Mouse (Mus musculus) left cerebral cortex, adult 11 months (tissue): ENCODE results near the gene Miga2.

Experiments
- DNase-seq: peaks from one replicate; pipeline ENCODE4 v3.0.0; 2022; ENCODE audit warnings: low spot score

Gene Miga2

GRCm38 (mm10) chr2:30358533-30359531, 5.2 kb upstream of the Miga2 start, which contains the start of gene Sh3glb2:
Gene Sh3glb2 (minus strand): TSS chr2:30359337.
- peak; percentile 62 for DNase-seq

- DNase-seq, result no peak
Measured at GRCm38 (mm10) chr2:30360626-30361025, 3.4 kb upstream of the Miga2 start.

- DNase-seq, result no peak
Measured at GRCm38 (mm10) chr2:30362865-30363264, 1.2 kb upstream of the Miga2 start.

- DNase-seq, result no peak
Measured at GRCm38 (mm10) chr2:30365281-30366069, 1.4 kb downstream of the Miga2 start.

- DNase-seq, result no peak
Measured at GRCm38 (mm10) chr2:30366203-30366602, 2.2 kb downstream of the Miga2 start.

GRCm38 (mm10) chr2:30371544-30371943, 7.5 kb downstream of the Miga2 start:
- no peak for DNase-seq

GRCm38 (mm10) chr2:30372726-30373125, 8.7 kb downstream of the Miga2 start:
- DNase-seq, result no peak

- no peak for DNase-seq
Measured at GRCm38 (mm10) chr2:30375893-30376292, 11.9 kb downstream of the Miga2 start.

- no peak for DNase-seq
Measured at GRCm38 (mm10) chr2:30377721-30378120, 13.7 kb downstream of the Miga2 start.

- DNase-seq, result no peak
Measured at GRCm38 (mm10) chr2:30379307-30379706, 15.3 kb downstream of the Miga2 start.

- DNase-seq, result no peak
Measured at GRCm38 (mm10) chr2:30380564-30381376, 16.7 kb downstream of the Miga2 start.

- no peak for DNase-seq
Measured at GRCm38 (mm10) chr2:30381377-30381725, 17.3 kb downstream of the Miga2 start.

- no peak for DNase-seq
Measured at GRCm38 (mm10) chr2:30384814-30385213, 20.8 kb downstream of the Miga2 start.

GRCm38 (mm10) chr2:30385591-30385990, 21.6 kb downstream of the Miga2 start:
- no peak for DNase-seq

GRCm38 (mm10) chr2:30386913-30387312, 22.9 kb downstream of the Miga2 start:
- no peak for DNase-seq

- no peak for DNase-seq
Measured at GRCm38 (mm10) chr2:30389000-30389399, 25.0 kb downstream of the Miga2 start.

GRCm38 (mm10) chr2:30392114-30392576, 28.1 kb downstream of the Miga2 start, which contains the start of gene Dolpp1:
Gene Dolpp1 (plus strand): TSS chr2:30392254.
- DNase-seq, result peak; percentile 98

- DNase-seq, result no peak
Measured at GRCm38 (mm10) chr2:30392577-30393369, 28.7 kb downstream of the Miga2 start.

GRCm38 (mm10) chr2:30393370-30393656, 29.3 kb downstream of the Miga2 start:
- DNase-seq, result no peak

GRCm38 (mm10) chr2:30395757-30396156, 31.7 kb downstream of the Miga2 start:
- DNase-seq, result no peak

GRCm38 (mm10) chr2:30396246-30396645, 32.2 kb downstream of the Miga2 start:
- no peak for DNase-seq
